Mouse (Mus musculus) embryonic facial prominence, embryonic 13.5 days (tissue): ENCODE results near the gene Hnrnpa3. TPM values are rescaled to one million over a fixed set of nuclear protein-coding genes. Genes with fewer than 3 reads are reported as not detected.
"Not testable (repeated sequence)": the region's sequence is repeated elsewhere in the genome, so short reads cannot be mapped to it uniquely, and the experiment has no call there.

Experiments used
- ATAC-seq: fragments of 200-750 bp; cut with Nextera tagmentation; 2 replicates; pipeline ENCODE4 v1.8.0; 2017; ENCODE audit warnings: low read depth; ENCODE audit not compliant: insufficient number of reproducible peaks, insufficient read depth, low FRiP score, low TSS enrichment
- H3K27ac ChIP-seq: fragments of 300-500 bp; sonication (generic); 2 replicates; pipeline ENCODE4 v1.5.1; 2015; ENCODE audit warnings: moderate library complexity, mild to moderate bottlenecking, inconsistent platforms
- H3K27me3 ChIP-seq: fragments of 300-500 bp; sonication (generic); 2 replicates; pipeline ENCODE4 v1.6.1; 2015; ENCODE audit warnings: mild to moderate bottlenecking, inconsistent platforms
- H3K36me3 ChIP-seq: fragments of 300-500 bp; sonication (generic); 2 replicates; pipeline ENCODE4 v1.6.1; 2015; ENCODE audit warnings: mild to moderate bottlenecking, inconsistent platforms
- H3K4me1 ChIP-seq: fragments of 300-500 bp; sonication (generic); 2 replicates; pipeline ENCODE4 v1.6.1; 2015; ENCODE audit warnings: inconsistent platforms
- H3K4me2 ChIP-seq: fragments of 300-500 bp; sonication (generic); 2 replicates; pipeline ENCODE4 v1.6.1; 2015; ENCODE audit warnings: moderate library complexity, mild to moderate bottlenecking, inconsistent platforms
- H3K4me3 ChIP-seq: fragments of 300-500 bp; sonication (generic); 2 replicates; pipeline ENCODE4 v1.5.1; 2015; ENCODE audit warnings: mild to moderate bottlenecking, inconsistent platforms
- H3K9ac ChIP-seq: fragments of 300-500 bp; sonication (generic); 2 replicates; pipeline ENCODE4 v1.6.1; 2015; ENCODE audit warnings: mild to moderate bottlenecking, inconsistent platforms
- H3K9me3 ChIP-seq: fragments of 300-500 bp; sonication (generic); 2 replicates; pipeline ENCODE4 v1.6.1; 2016; ENCODE audit warnings: inconsistent platforms
- WGBS: fragments of 180-500 bp; shearing (Covaris S2); methylation state at CpG from one replicate; pipeline ENCODE4 v1.1.7; 2015; ENCODE audit warnings: mixed read lengths; 5-methylcytosine and 5-hydroxymethylcytosine counted together
- polyA plus RNA-seq: library from polyadenylated mRNA; unstranded; fragments of >200 nt; fragmentation: Nextera tagmentation; extraction: Ambion mirVana; gene quantifications from 2 replicates; pipeline ENCODE4 v1.2.1, GENCODE M21; 2015

The Hnrnpa3 gene
- polyA plus RNA-seq, 1 experiment from 2014 or later = 343 TPM

- Histone ChIP-seq H3K4me2 (no peak overlapping the region), H3K9me3 (no peaks in the 10 kb centered on the region), H3K27ac (no peak overlapping the region), H3K9ac (no peak overlapping the region), H3K4me3 (no peak overlapping the region), H3K36me3 (no peaks in the 10 kb centered on the region), H3K27me3 (no peaks in the 10 kb centered on the region), H3K4me1 (no peaks in the 10 kb centered on the region)
- WGBS = 75% methylated on average over 6 of the region's 6 CpGs
- ATAC-seq = no peak
Measured at GRCm38 (mm10) chr2:75626597-75627440, 32.2 kb upstream of the Hnrnpa3 start.

- 88% methylated on average over 8 of the region's 8 CpGs for WGBS
- no peak overlapping the region for H3K9ac ChIP-seq
- no peak overlapping the region for H3K4me2 ChIP-seq
- no peaks in the 10 kb centered on the region for H3K27me3 ChIP-seq
- H3K9me3 ChIP-seq = no peaks in the 10 kb centered on the region
- H3K27ac ChIP-seq = no peak overlapping the region
- no peaks in the 10 kb centered on the region for H3K36me3 ChIP-seq
- no peak overlapping the region for H3K4me3 ChIP-seq
- no peaks in the 10 kb centered on the region; the same call in 1 of the 2 replicates for H3K4me1 ChIP-seq
- ATAC-seq = no peak
Measured at GRCm38 (mm10) chr2:75628487-75628886, 30.6 kb upstream of the Hnrnpa3 start.

- no peak overlapping the region for H3K27ac ChIP-seq
- ATAC-seq = no peak
- H3K27me3 ChIP-seq = no peaks in the 10 kb centered on the region
- no peak overlapping the region for H3K9ac ChIP-seq
- peaks cover 9% of the 10 kb centered on the region for H3K4me1 ChIP-seq
- no peak overlapping the region for H3K4me2 ChIP-seq
- no peak overlapping the region for H3K4me3 ChIP-seq
- no peaks in the 10 kb centered on the region for H3K9me3 ChIP-seq
- H3K36me3 ChIP-seq = no peaks in the 10 kb centered on the region
- 64% methylated on average over 6 of the region's 6 CpGs for WGBS
Measured at GRCm38 (mm10) chr2:75631421-75631820, 27.6 kb upstream of the Hnrnpa3 start.

GRCm38 (mm10) chr2:75632043-75632442 lies 27.0 kb upstream of the Hnrnpa3 start:
- Histone ChIP-seq H3K27me3 (no peaks in the 10 kb centered on the region), H3K4me1 (peaks cover 9% of the 10 kb centered on the region), H3K9ac (no peak overlapping the region), H3K4me2 (no peak overlapping the region), H3K4me3 (no peak overlapping the region), H3K36me3 (no peaks in the 10 kb centered on the region), H3K9me3 (no peaks in the 10 kb centered on the region), H3K27ac (no peak overlapping the region)
- 81% methylated on average over 6 of the region's 6 CpGs for WGBS
- no peak for ATAC-seq

GRCm38 (mm10) chr2:75632721-75633181 lies 26.3 kb upstream of the Hnrnpa3 start:
- H3K27ac ChIP-seq = no peak overlapping the region
- H3K4me1 ChIP-seq = peaks cover 9% of the 10 kb centered on the region
- no peak overlapping the region for H3K9ac ChIP-seq
- 88% methylated on average over 12 of the region's 12 CpGs for WGBS
- no peaks in the 10 kb centered on the region for H3K9me3 ChIP-seq
- ATAC-seq = no peak
- no peaks in the 10 kb centered on the region for H3K36me3 ChIP-seq
- H3K4me2 ChIP-seq = no peak overlapping the region
- no peaks in the 10 kb centered on the region for H3K27me3 ChIP-seq
- H3K4me3 ChIP-seq = no peak overlapping the region

GRCm38 (mm10) chr2:75633381-75633780 lies 25.7 kb upstream of the Hnrnpa3 start:
- 76% methylated on average over 6 of the region's 6 CpGs for WGBS
- H3K9me3 ChIP-seq = no peaks in the 10 kb centered on the region
- H3K27ac ChIP-seq = no peak overlapping the region
- no peak for ATAC-seq
- H3K4me2 ChIP-seq = no peak overlapping the region
- no peaks in the 10 kb centered on the region for H3K27me3 ChIP-seq
- no peaks in the 10 kb centered on the region for H3K36me3 ChIP-seq
- peaks cover 9% of the 10 kb centered on the region for H3K4me1 ChIP-seq
- H3K9ac ChIP-seq = no peak overlapping the region
- no peak overlapping the region for H3K4me3 ChIP-seq

GRCm38 (mm10) chr2:75633784-75634183 lies 25.3 kb upstream of the Hnrnpa3 start:
- 52% methylated on average over 5 of the region's 5 CpGs for WGBS
- no peaks in the 10 kb centered on the region for H3K27me3 ChIP-seq
- no peak overlapping the region for H3K4me2 ChIP-seq
- H3K9ac ChIP-seq = no peak overlapping the region
- H3K36me3 ChIP-seq = no peaks in the 10 kb centered on the region
- ATAC-seq = no peak
- no peaks in the 10 kb centered on the region for H3K9me3 ChIP-seq
- no peak overlapping the region for H3K4me3 ChIP-seq
- peaks cover 9% of the 10 kb centered on the region for H3K4me1 ChIP-seq
- no peak overlapping the region for H3K27ac ChIP-seq

- 93% methylated on average over 14 of the region's 14 CpGs for WGBS
- H3K36me3 ChIP-seq, ATAC-seq, H3K27me3 ChIP-seq, H3K4me2 ChIP-seq, H3K9me3 ChIP-seq, H3K4me3 ChIP-seq, H3K9ac ChIP-seq, H3K4me1 ChIP-seq, H3K27ac ChIP-seq: not testable (repeated sequence)
Measured at GRCm38 (mm10) chr2:75634431-75634830, 24.6 kb upstream of the Hnrnpa3 start.

GRCm38 (mm10) chr2:75636261-75637054 lies 22.6 kb upstream of the Hnrnpa3 start:
- no peaks in the 10 kb centered on the region for H3K27me3 ChIP-seq
- H3K4me2 ChIP-seq = no peak overlapping the region
- no peak overlapping the region for H3K27ac ChIP-seq
- H3K9me3 ChIP-seq = no peaks in the 10 kb centered on the region
- no peaks in the 10 kb centered on the region for H3K36me3 ChIP-seq
- 73% methylated on average over 6 of the region's 6 CpGs for WGBS
- H3K9ac ChIP-seq = no peak overlapping the region
- H3K4me1 ChIP-seq = peaks cover 9% of the 10 kb centered on the region
- ATAC-seq = no peak
- no peak overlapping the region for H3K4me3 ChIP-seq

GRCm38 (mm10) chr2:75637055-75637304 lies 22.1 kb upstream of the Hnrnpa3 start:
- not testable (repeated sequence) for H3K9ac ChIP-seq, H3K9me3 ChIP-seq, ATAC-seq, H3K4me2 ChIP-seq, H3K27me3 ChIP-seq, H3K36me3 ChIP-seq, H3K4me1 ChIP-seq, H3K4me3 ChIP-seq, H3K27ac ChIP-seq
- WGBS = 92% methylated on average over 2 of the region's 2 CpGs

- no peak overlapping the region for H3K4me2 ChIP-seq
- H3K27ac ChIP-seq = no peak overlapping the region
- H3K36me3 ChIP-seq = no peaks in the 10 kb centered on the region
- no peak overlapping the region for H3K9ac ChIP-seq
- no peak overlapping the region for H3K4me3 ChIP-seq
- no peaks in the 10 kb centered on the region for H3K27me3 ChIP-seq
- H3K9me3 ChIP-seq = no peaks in the 10 kb centered on the region
- ATAC-seq = no peak
- H3K4me1 ChIP-seq = peaks cover 9% of the 10 kb centered on the region
Measured at GRCm38 (mm10) chr2:75637361-75637760, 21.7 kb upstream of the Hnrnpa3 start.

GRCm38 (mm10) chr2:75637822-75638221 lies 21.2 kb upstream of the Hnrnpa3 start:
- not testable (repeated sequence) for H3K27me3 ChIP-seq, H3K4me1 ChIP-seq
- 86% methylated on average over 6 of the region's 6 CpGs for WGBS

More at GRCm38 (mm10) chr2:75637822-75638221, 21.2 kb upstream of the Hnrnpa3 start:
- H3K27ac ChIP-seq, H3K4me2 ChIP-seq, H3K9ac ChIP-seq, H3K4me3 ChIP-seq, ATAC-seq, H3K36me3 ChIP-seq, H3K9me3 ChIP-seq: not testable (repeated sequence)
